Mouse (Mus musculus): Measurements from ENCODE around the gene AY358078.
"Not testable (repeated sequence)": the region's sequence is repeated elsewhere in the genome, so short reads cannot be mapped to it uniquely, and the experiment has no call there.

Gene AY358078

GRCm38 (mm10) chr14:51799746-51800145 is at the start of gene AY358078:
AY358078 (plus strand) TSS chr14:51800046.
- no peak for DNase-seq

- no peak for DNase-seq
These were observed 43.9 kb upstream of the AY358078 start for GRCm38 (mm10) chr14:51755944-51756343.

DNA sequence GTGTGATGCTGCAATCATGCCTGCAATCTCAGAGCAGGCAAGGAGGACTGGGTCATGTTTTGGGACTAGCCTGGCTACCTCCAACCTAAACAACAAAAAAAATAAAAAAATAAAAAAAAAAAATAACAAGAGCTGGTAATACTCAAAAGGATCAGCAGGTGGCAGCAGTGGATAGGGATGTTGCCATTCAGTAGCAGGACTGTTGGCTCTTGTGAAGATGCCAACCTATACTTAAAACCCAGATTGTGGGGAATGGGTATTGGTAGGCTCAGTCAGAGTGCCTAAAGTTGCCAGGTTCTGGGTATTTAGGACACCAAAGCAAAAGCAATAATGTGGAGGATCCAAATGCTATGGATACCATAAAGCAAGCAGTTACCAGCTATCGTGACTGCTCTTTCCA is 28.5 kb upstream of the AY358078 start:
- not testable (repeated sequence) for DNase-seq

DNA sequence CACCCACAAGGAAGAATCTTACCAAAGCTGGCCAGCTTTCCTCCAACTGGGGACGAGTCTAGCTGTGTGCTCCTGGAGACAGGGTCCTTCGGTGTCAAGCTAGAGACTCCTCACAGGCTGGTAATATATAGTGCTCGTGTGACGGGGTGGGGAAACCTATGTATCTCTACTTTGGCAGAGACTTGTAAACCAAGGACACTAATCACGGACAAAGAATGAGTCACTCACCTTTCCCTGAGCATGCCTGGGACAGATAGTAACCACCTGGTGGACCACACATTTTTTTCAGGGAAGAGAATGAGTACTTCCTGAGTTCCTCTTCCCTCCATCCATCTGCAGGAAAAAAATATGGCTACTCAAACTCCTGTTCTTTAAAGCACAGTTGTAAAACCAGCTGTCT is 26.4 kb upstream of the AY358078 start, which contains the start of gene Ang4:
TSS of gene Ang4 (minus strand) at position 101 of the 400 bp plus-strand sequence.
- no peak for DNase-seq

GRCm38 (mm10) chr14:51777791-51778190 is 22.1 kb upstream of the AY358078 start:
- no peak for DNase-seq

DNA sequence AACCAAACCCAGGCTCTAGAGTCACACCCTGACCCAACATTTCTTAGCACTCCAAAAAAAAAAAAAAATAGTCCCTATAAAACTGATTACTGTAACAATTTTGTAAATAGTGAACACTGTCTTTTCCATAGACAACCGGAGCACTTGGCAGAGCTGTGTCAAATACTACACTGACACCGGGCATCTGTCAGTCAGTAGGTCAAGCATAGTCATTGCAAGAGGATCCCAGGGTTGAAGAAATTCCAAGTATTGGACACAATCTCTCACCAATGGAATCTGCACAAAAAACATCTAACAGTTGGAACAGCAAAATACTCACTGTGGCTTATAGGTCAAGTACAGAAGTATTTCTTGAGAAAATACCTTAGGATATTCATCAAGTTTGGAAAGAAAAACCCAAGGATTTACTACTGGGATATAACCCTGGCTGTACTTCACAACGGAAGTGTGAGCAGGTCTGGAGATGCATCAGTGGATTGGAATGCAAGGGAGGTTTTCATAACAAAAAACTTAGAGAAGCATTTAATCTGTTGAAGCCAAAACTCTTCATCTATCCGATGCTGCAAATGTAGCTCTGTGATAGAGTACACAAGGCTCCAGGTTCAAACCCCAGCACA is 20.9 kb upstream of the AY358078 start:
- DNase-seq = no peak

- peak; percentile 75 for DNase-seq
These were observed 13.5 kb upstream of the AY358078 start for GRCm38 (mm10) chr14:51786335-51786734.

GRCm38 (mm10) chr14:51787061-51787460 is 12.8 kb upstream of the AY358078 start:
- DNase-seq = peak; percentile 49

GRCm38 (mm10) chr14:51789196-51789595 is 10.7 kb upstream of the AY358078 start:
- no peak for DNase-seq

DNA sequence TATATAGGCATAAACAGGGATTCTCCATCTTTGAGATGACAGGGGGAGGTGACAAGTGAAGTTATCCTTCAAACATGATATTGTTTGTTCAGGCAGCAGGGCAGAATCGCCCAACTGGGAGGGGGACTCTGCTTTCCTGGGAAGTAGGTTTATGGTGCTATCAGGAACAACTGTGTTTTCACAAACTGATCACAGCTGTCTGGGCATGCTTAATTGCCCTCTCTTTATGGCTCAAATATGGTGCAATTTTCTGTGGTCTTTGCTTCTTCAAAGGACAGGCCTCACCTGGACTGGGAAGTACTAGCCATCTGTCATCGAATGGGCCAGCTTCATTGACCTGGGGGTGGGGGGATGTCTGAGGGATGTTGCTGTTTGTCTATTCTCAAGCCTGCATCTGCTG is 5.7 kb upstream of the AY358078 start:
- DNase-seq = no peak

GRCm38 (mm10) chr14:51826625-51827024 is 26.8 kb downstream of the AY358078 start:
- DNase-seq = peak; percentile 21

DNA sequence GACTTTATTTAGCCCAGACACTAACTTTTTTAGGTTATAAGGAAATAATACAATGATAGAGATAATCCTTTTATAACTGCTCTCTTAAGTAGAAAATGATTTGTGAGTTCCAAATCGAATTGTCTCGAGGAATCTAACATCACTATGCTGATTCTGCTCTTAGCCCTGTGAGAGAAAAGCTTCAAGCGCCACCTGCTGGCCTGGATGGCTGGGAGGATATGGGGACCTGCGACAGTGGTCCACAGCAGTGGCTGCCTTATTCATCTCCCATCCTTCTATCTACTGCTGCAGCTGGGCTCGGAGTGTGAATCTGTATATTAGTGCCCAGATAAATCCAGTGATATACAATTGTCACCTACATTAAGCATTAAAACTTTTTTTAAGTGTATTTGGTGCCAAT is 28.0 kb downstream of the AY358078 start:
- DNase-seq = peak; percentile 31

DNA sequence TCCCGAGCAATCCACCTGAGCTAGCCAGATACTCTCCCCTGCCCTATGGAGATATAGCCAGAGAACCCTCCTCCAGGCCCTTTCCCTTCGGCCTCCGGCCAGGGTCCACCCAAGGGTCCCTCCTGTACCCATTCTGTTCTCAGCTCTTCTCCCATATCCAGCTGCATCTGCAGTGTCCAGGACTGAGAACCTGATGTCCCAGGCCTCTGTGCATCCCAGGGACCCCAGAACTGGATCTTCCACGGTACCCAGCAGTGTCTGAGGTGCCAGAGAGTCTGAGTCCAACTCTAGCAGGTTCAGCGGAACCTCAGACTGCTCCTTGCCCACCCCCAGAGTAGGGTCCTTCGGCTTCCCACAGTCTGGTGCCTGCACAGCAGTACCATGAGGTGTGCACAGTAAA is 29.3 kb downstream of the AY358078 start:
- peak; percentile 85 for DNase-seq

- peak; percentile 60 for DNase-seq
These were observed 38.6 kb downstream of the AY358078 start for GRCm38 (mm10) chr14:51838480-51838879.

- peak; percentile 52 for DNase-seq
These were observed 42.4 kb downstream of the AY358078 start for GRCm38 (mm10) chr14:51842250-51842649.

DNA sequence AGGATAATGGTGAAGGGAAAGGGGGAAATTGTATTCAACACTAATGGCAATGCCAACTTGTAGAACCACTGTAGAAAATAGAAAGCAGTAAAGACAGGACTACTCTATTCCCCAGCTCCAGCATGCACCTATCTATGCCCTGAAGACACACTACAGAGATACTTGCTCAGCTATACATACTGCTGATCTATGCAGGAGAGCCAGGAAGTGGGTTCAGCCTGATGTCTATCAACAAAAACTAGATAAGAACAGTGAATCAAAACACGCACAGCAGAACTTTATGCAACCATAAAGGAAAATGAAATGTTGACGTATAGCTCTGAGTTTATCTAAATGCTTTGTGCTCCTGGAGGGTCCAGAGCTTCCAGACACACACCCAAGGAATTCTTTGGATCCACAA is 42.9 kb downstream of the AY358078 start:
- peak; percentile 25 for DNase-seq

DNA sequence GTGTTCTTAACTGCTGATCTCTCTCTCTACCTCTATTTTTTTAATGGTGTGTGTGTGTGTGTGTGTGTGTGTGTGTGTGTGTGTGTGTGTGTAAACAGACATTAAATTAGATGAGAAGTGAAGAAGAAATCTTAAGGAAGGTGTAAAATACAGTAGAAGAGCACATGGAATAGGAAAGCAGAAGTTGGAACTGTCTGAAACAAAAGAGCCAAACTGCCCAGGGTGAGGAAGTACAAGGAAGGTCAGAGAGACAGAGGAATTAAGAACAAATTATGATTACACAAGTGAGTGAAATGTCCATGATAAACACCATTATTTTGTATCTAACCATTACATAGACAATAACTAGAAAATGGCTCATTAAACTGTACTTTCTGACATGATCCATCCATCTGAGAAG is 44.0 kb downstream of the AY358078 start:
- DNase-seq = no peak

DNA sequence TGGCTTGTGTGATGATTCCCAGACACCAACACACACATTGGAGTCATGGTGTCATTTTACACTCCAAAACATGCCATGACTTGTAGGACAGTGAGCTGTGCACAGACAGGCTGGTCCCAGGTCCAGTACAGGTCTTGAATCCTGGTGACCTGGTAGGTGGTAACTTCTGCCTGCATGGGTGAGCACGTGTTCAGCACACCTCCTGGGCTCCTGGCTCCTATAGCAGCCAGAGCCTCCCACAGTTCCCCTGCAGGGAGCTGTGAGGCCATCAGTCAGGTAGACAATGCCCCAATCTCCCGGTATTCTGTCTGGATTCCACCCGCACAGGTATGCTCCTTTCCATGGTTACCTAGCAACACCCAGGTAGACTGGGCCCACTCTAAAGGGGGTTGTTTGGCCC is 46.7 kb downstream of the AY358078 start:
- peak; percentile 69 for DNase-seq

DNA sequence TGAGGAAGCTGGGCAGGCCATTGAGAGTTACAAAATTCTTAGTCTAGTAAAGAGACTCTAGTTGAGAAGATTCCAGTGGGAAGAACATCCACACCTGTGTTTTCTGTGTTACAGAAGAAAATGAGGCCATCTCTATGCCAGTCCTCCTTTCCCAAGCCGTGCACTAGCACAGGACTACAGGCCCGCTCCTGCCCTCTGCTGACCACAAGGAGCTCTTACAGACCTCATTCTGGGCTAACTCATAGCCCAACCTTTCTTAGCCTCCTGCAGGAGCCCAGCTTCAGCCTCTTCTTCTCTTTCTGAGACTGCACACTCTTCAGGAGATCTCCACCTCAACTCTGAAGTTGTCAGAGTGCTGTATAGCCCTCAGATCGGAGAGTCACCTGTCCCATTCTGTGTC is 51.2 kb downstream of the AY358078 start:
- DNase-seq = peak; percentile 55

- no peak for DNase-seq
These were observed 53.6 kb downstream of the AY358078 start, which contains the start of gene Ear6 for GRCm38 (mm10) chr14:51853399-51853798. Ear6 (plus strand) TSS chr14:51853699.

GRCm38 (mm10) chr14:51855280-51855679 is 55.4 kb downstream of the AY358078 start:
- DNase-seq = peak; percentile 30

GRCm38 (mm10) chr14:51863603-51864002 is 63.8 kb downstream of the AY358078 start:
- not testable (repeated sequence) for DNase-seq

- no peak for DNase-seq
These were observed 70.9 kb downstream of the AY358078 start for GRCm38 (mm10) chr14:51870756-51871155.

GRCm38 (mm10) chr14:51871741-51872140 is 71.9 kb downstream of the AY358078 start:
- no peak for DNase-seq

All from heart, adult 11 months (tissue).